Mouse (Mus musculus): ENCODE data around the gene Slc16a6.

Slc16a6 gene

DNA sequence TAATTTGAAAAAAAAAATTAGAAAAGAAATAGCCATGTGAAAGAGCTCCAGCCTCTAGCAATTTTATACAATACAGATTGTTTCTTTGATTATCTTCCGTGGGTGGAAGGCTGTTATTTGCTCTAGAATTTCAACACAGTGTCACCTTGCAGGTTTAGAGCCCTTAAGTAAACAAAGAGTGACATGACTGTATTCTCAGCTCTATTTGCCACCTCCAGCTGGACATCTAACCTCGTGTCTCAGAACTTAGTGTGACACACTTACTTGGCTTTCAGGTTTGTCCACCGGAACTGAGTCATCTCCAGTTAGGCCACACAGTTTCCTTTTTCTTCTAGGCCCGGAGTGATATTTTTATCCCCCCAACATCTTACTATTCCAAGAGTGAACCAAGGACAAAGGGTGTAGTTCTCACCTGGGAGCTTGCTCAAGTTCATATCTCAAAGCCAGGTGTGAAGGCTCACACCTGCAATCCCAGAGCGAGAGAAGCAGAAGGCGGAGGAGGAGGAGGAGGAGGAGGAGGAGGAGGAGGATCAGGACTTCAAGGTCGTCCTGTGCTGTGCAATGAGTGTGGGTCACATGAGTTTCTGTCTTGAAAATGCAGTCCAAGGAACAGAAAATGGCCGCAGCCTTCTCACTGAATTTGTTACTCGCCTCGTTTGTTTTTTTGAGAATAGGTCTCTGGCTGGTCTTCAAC is 14.7 kb upstream of the Slc16a6 start:
- no peak for DNase-seq (ENCODE audit: extremely low read depth, insufficient read length, low spot score)

- no peak for DNase-seq (ENCODE audit: extremely low read depth, insufficient read length, low spot score)
Measured at GRCm38 (mm10) chr11:109487111-109487510, 13.7 kb upstream of the Slc16a6 start.

DNA sequence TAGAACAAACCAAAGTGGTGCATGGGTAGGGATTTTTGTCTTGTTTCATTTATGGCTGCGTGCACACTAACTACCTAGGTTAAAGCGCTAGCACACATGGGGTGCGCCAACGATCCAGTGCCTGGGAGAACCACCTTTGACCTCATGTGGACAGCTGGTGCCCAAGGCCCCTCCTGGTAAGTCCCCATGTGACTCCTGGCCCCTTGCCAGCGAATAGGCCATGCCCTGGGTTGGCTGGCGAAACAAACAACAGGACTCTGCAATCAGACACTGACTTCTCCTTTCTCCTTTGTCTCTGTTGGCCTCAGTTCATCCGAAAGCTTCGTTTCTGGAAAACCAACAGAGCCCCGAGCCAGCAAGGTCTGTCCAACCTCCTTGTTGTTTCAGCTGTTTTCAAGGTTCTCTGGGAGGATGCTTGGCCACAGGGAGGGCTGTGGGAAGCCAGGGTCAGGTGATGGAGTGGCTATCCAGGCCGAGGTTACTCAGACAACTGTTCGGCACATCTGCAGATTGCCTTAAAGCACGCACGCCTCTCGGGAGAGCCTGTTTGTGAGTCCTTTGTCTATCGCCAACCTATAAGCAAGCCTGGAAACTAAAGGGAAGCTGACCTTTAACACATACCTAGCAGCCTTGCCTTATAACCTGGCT is 12.1 kb upstream of the Slc16a6 start:
- no peak for DNase-seq (ENCODE audit: extremely low read depth, insufficient read length, low spot score)

- DNase-seq (ENCODE audit: extremely low read depth, insufficient read length, low spot score): no peak
Measured at GRCm38 (mm10) chr11:109480440-109480839, 7.0 kb upstream of the Slc16a6 start.

DNA sequence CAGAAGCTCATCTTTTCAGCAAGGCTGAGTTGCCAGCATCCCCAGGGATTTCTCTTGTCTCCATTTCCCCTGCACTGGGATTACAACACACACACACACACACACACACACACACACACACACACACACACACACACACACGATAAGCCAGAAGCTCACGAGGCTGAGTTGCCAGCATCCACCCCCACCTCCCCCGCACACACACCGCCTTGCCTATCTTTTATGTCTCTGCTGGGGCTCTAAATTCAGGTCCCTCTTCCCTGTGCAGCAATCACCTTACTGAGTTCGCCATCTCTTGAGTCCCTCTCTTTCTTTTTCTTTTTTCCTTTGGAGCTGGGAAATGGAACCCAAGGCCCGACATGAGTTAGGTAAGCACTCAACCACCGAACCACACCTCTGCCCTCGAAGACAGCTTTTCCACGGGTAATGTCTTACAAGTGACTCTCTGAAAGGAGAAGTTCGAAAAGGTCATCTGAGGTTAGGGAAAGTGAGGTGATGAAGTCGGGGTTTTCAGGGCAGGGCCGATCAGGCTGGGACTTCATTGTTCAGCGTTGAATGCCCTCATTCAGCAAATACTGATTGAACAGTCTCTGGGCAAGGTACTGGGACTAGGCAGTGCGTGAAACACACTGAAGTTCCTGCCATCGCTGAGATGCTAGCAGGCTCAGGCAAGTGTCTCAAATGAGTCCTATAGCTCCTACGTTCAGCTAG is 6.3 kb upstream of the Slc16a6 start:
- no peak for DNase-seq (ENCODE audit: extremely low read depth, insufficient read length, low spot score)

GRCm38 (mm10) chr11:109477606-109478380 is 4.4 kb upstream of the Slc16a6 start:
- DNase-seq (ENCODE audit: extremely low read depth, insufficient read length, low spot score): no peak

DNA sequence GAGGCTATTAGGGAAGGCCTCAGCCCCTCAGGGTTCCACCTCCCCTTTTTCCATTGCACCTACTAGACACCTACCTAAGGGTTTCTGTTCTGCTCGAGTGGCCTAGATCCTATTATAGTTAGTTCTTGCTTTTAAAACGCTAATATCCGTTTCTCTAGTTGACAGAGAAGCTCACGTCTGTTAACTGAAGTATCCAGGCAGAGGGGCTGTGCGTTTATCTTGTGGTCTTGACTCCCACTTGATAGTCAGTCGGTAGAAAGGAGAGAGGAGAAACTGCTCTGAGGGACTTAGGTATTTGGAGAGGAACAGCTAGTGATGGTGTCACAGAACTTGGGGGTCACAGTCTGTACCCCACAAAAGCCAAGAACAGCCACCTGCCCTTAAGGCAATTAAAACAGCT is 3.3 kb upstream of the Slc16a6 start:
- no peak for DNase-seq (ENCODE audit: extremely low read depth, insufficient read length, low spot score)

DNA sequence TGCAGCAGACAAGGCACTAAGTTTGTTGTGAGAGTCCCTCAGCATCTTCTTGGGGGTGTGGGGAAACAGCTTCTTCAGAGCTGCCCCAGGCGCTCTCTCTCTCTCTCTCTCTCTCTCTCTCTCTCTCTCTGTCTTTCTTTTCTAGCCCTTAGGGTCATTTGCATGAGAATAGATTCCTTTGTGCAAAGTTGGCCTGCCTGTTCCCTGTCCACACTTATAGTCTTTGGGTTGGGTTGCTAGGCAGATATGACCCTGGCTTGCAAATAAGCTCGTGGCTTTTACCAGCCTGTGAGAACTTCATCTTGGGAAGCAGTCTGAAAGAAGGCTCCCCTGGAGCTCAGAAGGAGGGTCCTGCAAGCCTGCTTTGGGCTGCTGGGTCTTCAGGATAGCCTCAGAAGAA is 2.8 kb upstream of the Slc16a6 start:
- no peak for DNase-seq (ENCODE audit: extremely low read depth, insufficient read length, low spot score)

DNA sequence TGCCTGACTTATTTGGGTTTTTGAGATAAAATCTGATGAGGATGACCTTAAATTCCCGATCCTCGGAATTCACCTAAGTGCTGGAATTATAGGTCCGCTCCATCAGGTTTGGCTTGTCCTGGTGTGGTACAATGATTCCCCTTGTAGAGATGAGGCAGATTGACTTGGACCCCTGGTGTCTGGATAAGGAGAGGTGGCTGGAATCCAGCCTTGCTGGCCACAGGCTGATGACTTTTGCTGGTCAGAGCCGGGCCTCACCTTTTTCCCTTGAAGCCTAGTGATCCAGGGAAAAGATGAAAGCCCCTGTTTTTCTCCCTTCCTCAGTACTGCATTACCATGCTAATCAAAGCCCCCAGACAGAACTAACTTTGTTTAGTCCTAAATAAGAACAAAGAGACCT is 2.3 kb upstream of the Slc16a6 start:
- no peak for DNase-seq (ENCODE audit: extremely low read depth, insufficient read length, low spot score)

DNA sequence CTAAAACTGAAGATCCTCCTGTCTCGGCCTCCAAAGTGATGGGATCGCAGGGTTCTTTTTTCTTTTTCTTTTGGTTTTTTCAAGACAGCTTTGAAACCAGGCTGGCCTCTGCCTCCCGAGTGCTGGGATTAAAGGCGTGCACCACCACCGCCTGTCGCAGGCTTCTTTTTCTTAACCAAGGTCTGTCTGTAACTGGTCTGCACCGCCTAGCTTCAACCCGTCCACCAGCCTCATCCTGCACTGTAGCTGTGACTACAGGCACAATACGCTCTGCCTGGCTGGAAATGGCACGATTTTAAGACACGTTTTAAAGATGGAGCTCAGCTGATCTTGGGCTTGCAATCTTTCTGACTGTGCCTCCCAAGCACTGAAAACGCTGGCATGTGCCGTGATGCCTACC is 1.4 kb upstream of the Slc16a6 start:
- no peak for DNase-seq (ENCODE audit: extremely low read depth, insufficient read length, low spot score)

- DNase-seq (ENCODE audit: extremely low read depth, insufficient read length, low spot score): no peak
Measured at GRCm38 (mm10) chr11:109474086-109474742, 816 bp upstream of the Slc16a6 start.

DNA sequence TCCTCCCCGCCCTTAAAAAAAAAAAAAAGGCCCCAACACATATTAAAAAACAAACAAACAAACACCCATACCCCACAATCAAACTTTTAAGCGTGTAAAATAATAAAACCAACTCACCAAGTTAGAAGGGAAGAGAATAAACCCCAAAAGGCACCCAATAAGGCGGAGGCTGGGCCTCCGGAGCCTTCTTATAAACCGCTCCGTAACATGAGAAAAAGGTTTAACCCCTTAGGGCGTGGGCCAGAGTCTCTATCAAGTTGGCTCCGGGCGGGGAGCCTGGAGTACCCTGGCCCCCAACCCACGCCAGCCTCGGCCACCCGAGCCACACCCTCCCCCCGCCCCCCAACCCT is 602 bp downstream of the Slc16a6 start:
- DNase-seq (ENCODE audit: extremely low read depth, insufficient read length, low spot score): no peak

DNA sequence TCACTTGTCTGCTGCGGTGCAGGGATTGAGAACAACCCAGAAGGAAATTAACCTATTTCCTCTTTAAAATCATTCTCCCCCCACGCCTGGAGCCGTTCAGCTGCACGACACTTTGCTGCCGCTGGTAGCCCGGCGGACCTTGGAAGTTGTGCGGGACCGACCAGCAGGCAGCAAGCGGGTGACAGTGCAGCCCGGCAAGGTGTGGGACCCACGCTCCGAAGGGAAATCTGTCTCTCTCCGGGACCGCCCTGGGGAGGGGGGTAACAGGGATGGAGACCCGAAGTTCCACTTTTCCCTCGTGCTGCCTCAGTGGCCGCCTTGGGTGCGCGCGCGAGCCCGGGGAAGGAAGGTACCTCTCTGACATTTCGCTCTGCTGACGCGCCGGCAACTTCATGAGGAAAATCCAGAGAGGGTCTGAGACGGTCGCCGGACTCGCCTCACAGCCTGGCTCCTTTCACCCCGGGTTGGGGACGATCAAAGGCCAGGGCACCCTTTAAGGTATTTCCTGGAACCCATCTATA is 1.2 kb downstream of the Slc16a6 start:
- no peak for DNase-seq (ENCODE audit: extremely low read depth, insufficient read length, low spot score)

- DNase-seq (ENCODE audit: extremely low read depth, insufficient read length, low spot score): no peak
Measured at GRCm38 (mm10) chr11:109470921-109471861, 2.2 kb downstream of the Slc16a6 start.

GRCm38 (mm10) chr11:109470170-109470569 is 3.2 kb downstream of the Slc16a6 start:
- no peak for DNase-seq (ENCODE audit: extremely low read depth, insufficient read length, low spot score)

DNA sequence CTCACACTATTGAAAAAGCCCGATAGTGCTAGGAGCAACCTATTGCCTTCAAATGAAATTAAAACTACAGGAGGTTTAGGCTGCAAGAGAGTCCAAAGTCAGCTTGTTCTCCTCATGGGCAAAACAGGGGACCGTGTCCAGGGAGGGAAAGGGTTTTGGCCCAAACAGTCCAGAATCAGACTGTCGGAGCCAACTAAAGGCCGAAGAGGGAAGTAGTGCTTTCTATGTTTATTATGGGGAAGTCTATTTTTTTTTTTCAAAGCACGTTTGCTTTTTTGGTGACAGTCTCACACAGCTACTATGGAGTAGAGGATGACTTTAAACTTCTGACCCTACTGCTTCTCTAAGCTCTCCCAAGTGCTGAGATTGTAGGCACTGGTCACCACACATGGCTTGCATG is 5.3 kb downstream of the Slc16a6 start:
- no peak for DNase-seq (ENCODE audit: extremely low read depth, insufficient read length, low spot score)

- no peak for DNase-seq (ENCODE audit: extremely low read depth, insufficient read length, low spot score)
Measured at GRCm38 (mm10) chr11:109466987-109467386, 6.4 kb downstream of the Slc16a6 start.

GRCm38 (mm10) chr11:109465068-109465467 is 8.3 kb downstream of the Slc16a6 start:
- no peak for DNase-seq (ENCODE audit: extremely low read depth, insufficient read length, low spot score)

DNA sequence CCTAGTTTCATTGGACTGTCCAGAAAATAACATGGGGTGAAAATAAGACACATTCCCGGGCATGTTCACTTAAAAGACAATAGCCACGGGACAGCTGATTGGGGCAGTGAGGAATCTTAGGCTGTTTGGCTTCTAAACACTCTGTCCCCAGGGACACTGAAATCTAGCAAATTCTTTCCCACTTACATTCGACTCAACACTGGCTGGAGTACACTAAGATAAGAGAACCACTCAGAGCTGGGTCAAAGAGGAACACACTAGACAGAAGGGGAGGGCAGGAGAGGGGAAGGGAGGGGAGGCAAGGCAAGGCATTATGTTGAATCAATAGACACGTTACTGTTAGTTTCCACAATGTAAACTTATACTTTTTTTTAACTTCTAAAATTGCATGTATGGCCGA is 12.8 kb downstream of the Slc16a6 start:
- no peak for DNase-seq (ENCODE audit: extremely low read depth, insufficient read length, low spot score)

All from 3134 (cell line).